Mouse (Mus musculus): Measurements from ENCODE around the gene Nr2f1. TPM values are rescaled to one million over a fixed set of nuclear protein-coding genes. Genes with fewer than 3 reads are reported as not detected.
A peak's percentile ranks its signal among the peaks of the same experiment; 100 is the strongest.

The Nr2f1 gene
- polyA plus RNA-seq, 1 experiment from 2014 or later = 82.0 TPM

GRCm38 (mm10) chr13:78202574-78203347 is 3.2 kb upstream of the Nr2f1 start:
- DNase-seq (ENCODE audit: low spot score) = peak; percentile 56
- H3K4me1 ChIP-seq (ENCODE audit: control insufficient read depth, insufficient read depth, low read length) = peaks cover 14% of the 10 kb centered on the region
- H3K4me2 ChIP-seq (ENCODE audit: low read length) = peak overlapping the region; percentile 71

GRCm38 (mm10) chr13:78201871-78202565 is 2.5 kb upstream of the Nr2f1 start:
- WGBS = under 1% methylated on average over 22 of the region's 22 CpGs
- H3K27ac ChIP-seq (ENCODE audit: low read depth, low read length) = peak overlapping the region; percentile 99

More at GRCm38 (mm10) chr13:78202574-78203347, 3.2 kb upstream of the Nr2f1 start:
- peak overlapping the region; percentile 95 for H3K9ac ChIP-seq (ENCODE audit: low read length)
- H3K36me3 ChIP-seq (ENCODE audit: control insufficient read depth, insufficient read depth, low read length) = no peaks in the 10 kb centered on the region
- no peaks in the 10 kb centered on the region for H3K9me3 ChIP-seq (replicated peaks; ENCODE audit: control insufficient read depth, low read length)
- under 1% methylated on average over 45 of the region's 47 CpGs for WGBS
- H3K27me3 ChIP-seq (replicated peaks; ENCODE audit: control insufficient read depth, insufficient read depth, low read length) = no peaks in the 10 kb centered on the region
- ATAC-seq = peak; percentile 0; the same call in 1 of the 2 replicates
- H3K4me3 ChIP-seq (ENCODE audit: low read depth, low read length) = peak overlapping the region; percentile 95
- H3K27ac ChIP-seq (ENCODE audit: low read depth, low read length) = peak overlapping the region; percentile 99

GRCm38 (mm10) chr13:78200991-78201870 is 1.7 kb upstream of the Nr2f1 start:
- ATAC-seq = peak; percentile 60
- WGBS = under 1% methylated on average over 27 of the region's 30 CpGs

More at GRCm38 (mm10) chr13:78201871-78202565, 2.5 kb upstream of the Nr2f1 start:
- peak; percentile 18 for ATAC-seq
- no peaks in the 10 kb centered on the region for H3K27me3 ChIP-seq (replicated peaks; ENCODE audit: control insufficient read depth, insufficient read depth, low read length)
- peaks cover 9% of the 10 kb centered on the region for H3K4me1 ChIP-seq (ENCODE audit: control insufficient read depth, insufficient read depth, low read length)
- peak overlapping the region; percentile 95 for H3K4me3 ChIP-seq (ENCODE audit: low read depth, low read length)
- H3K4me2 ChIP-seq (ENCODE audit: low read length) = peak overlapping the region; percentile 71
- peak overlapping the region; percentile 95 for H3K9ac ChIP-seq (ENCODE audit: low read length)
- H3K9me3 ChIP-seq (replicated peaks; ENCODE audit: control insufficient read depth, low read length) = no peaks in the 10 kb centered on the region
- DNase-seq (ENCODE audit: low spot score) = no peak
- no peaks in the 10 kb centered on the region for H3K36me3 ChIP-seq (ENCODE audit: control insufficient read depth, insufficient read depth, low read length)

GRCm38 (mm10) chr13:78200407-78200806 is 850 bp upstream of the Nr2f1 start:
- WGBS = 1% methylated on average over 9 of the region's 9 CpGs
- Histone ChIP-seq H3K27ac (ENCODE audit: low read depth, low read length) (peak overlapping the region; percentile 100), H3K4me1 (ENCODE audit: control insufficient read depth, insufficient read depth, low read length) (peaks cover 9% of the 10 kb centered on the region), H3K27me3 (replicated peaks; ENCODE audit: control insufficient read depth, insufficient read depth, low read length) (0 out of 2 replicates have a peak, but pooled peaks cover 3% of the 10 kb centered on the region), H3K36me3 (ENCODE audit: control insufficient read depth, insufficient read depth, low read length) (peaks cover 4% of the 10 kb centered on the region; the same call in 1 of the 2 replicates), H3K9me3 (replicated peaks; ENCODE audit: control insufficient read depth, low read length) (no peaks in the 10 kb centered on the region), H3K4me3 (ENCODE audit: low read depth, low read length) (peak overlapping the region; percentile 95), H3K4me2 (ENCODE audit: low read length) (peak overlapping the region; percentile 71), H3K9ac (ENCODE audit: low read length) (peak overlapping the region; percentile 100)
- ATAC-seq = peak; percentile 59
- peak; percentile 98 for DNase-seq (ENCODE audit: low spot score)

More at GRCm38 (mm10) chr13:78200991-78201870, 1.7 kb upstream of the Nr2f1 start:
- Histone ChIP-seq H3K27me3 (replicated peaks; ENCODE audit: control insufficient read depth, insufficient read depth, low read length) (no peaks in the 10 kb centered on the region), H3K27ac (ENCODE audit: low read depth, low read length) (peak overlapping the region; percentile 100), H3K4me2 (ENCODE audit: low read length) (peak overlapping the region; percentile 71), H3K4me3 (ENCODE audit: low read depth, low read length) (peak overlapping the region; percentile 95), H3K4me1 (ENCODE audit: control insufficient read depth, insufficient read depth, low read length) (peaks cover 9% of the 10 kb centered on the region), H3K9ac (ENCODE audit: low read length) (peak overlapping the region; percentile 100), H3K36me3 (ENCODE audit: control insufficient read depth, insufficient read depth, low read length) (no peaks in the 10 kb centered on the region), H3K9me3 (replicated peaks; ENCODE audit: control insufficient read depth, low read length) (no peaks in the 10 kb centered on the region)
- DNase-seq (ENCODE audit: low spot score) = peak; percentile 97

GRCm38 (mm10) chr13:78198871-78199641 is 501 bp downstream of the Nr2f1 start:
- H3K36me3 ChIP-seq (ENCODE audit: control insufficient read depth, insufficient read depth, low read length) = peaks cover 18% of the 10 kb centered on the region
- H3K4me1 ChIP-seq (ENCODE audit: control insufficient read depth, insufficient read depth, low read length) = peaks cover 2% of the 10 kb centered on the region; the same call in 1 of the 2 replicates
- peak overlapping the region; percentile 95 for H3K4me3 ChIP-seq (ENCODE audit: low read depth, low read length)
- H3K27ac ChIP-seq (ENCODE audit: low read depth, low read length) = peak overlapping the region; percentile 100
- ATAC-seq = 0 out of 2 replicates have a peak, but pooled peaks have one; percentile 2
- H3K9me3 ChIP-seq (replicated peaks; ENCODE audit: control insufficient read depth, low read length) = no peaks in the 10 kb centered on the region
- H3K9ac ChIP-seq (ENCODE audit: low read length) = peak overlapping the region; percentile 100
- peak overlapping the region; percentile 71 for H3K4me2 ChIP-seq (ENCODE audit: low read length)
- 0 out of 2 replicates have a peak, but pooled peaks cover 3% of the 10 kb centered on the region for H3K27me3 ChIP-seq (replicated peaks; ENCODE audit: control insufficient read depth, insufficient read depth, low read length)
- peak; percentile 73 for DNase-seq (ENCODE audit: low spot score)
- whole genome bisulfite sequencing = 0% methylated on average over 46 of the region's 92 CpGs

GRCm38 (mm10) chr13:78198391-78198870 is 1.1 kb downstream of the Nr2f1 start:
- peak overlapping the region; percentile 100 for H3K27ac ChIP-seq (ENCODE audit: low read depth, low read length)
- peaks cover 21% of the 10 kb centered on the region for H3K36me3 ChIP-seq (ENCODE audit: control insufficient read depth, insufficient read depth, low read length)
- peak overlapping the region; percentile 95 for H3K4me3 ChIP-seq (ENCODE audit: low read depth, low read length)
- H3K27me3 ChIP-seq (replicated peaks; ENCODE audit: control insufficient read depth, insufficient read depth, low read length) = 0 out of 2 replicates have a peak, but pooled peaks cover 3% of the 10 kb centered on the region
- H3K4me1 ChIP-seq (ENCODE audit: control insufficient read depth, insufficient read depth, low read length) = no peaks in the 10 kb centered on the region
- WGBS = under 1% methylated on average over 11 of the region's 63 CpGs
- H3K9me3 ChIP-seq (replicated peaks; ENCODE audit: control insufficient read depth, low read length) = no peaks in the 10 kb centered on the region
- DNase-seq (ENCODE audit: low spot score) (peak; percentile 56), ATAC-seq (peak; percentile 3)
- peak overlapping the region; percentile 71 for H3K4me2 ChIP-seq (ENCODE audit: low read length)
- H3K9ac ChIP-seq (ENCODE audit: low read length) = peak overlapping the region; percentile 100

- Histone ChIP-seq H3K4me2 (ENCODE audit: low read length) (peak overlapping the region; percentile 71), H3K9me3 (replicated peaks; ENCODE audit: control insufficient read depth, low read length) (no peaks in the 10 kb centered on the region), H3K4me1 (ENCODE audit: control insufficient read depth, insufficient read depth, low read length) (no peaks in the 10 kb centered on the region), H3K9ac (ENCODE audit: low read length) (peak overlapping the region; percentile 100), H3K36me3 (ENCODE audit: control insufficient read depth, insufficient read depth, low read length) (peaks cover 21% of the 10 kb centered on the region), H3K27ac (ENCODE audit: low read depth, low read length) (peak overlapping the region; percentile 100), H3K4me3 (ENCODE audit: low read depth, low read length) (peak overlapping the region; percentile 95), H3K27me3 (replicated peaks; ENCODE audit: control insufficient read depth, insufficient read depth, low read length) (0 out of 2 replicates have a peak, but pooled peaks cover 3% of the 10 kb centered on the region)
- under 1% methylated on average over 31 of the region's 33 CpGs for WGBS
- no peak for ATAC-seq
- DNase-seq (ENCODE audit: low spot score) = peak; percentile 62
Observed at GRCm38 (mm10) chr13:78197819-78198390, 1.7 kb downstream of the Nr2f1 start.
